Mouse (Mus musculus) intestine, embryonic 16.5 days (tissue): ENCODE data around the gene Uqcc3. TPM values are rescaled to one million over a fixed set of nuclear protein-coding genes. Genes with fewer than 3 reads are reported as not detected.

Experiments
- ATAC-seq: fragments of 200-750 bp; cut with Nextera tagmentation; 2 replicates; pipeline ENCODE4 v1.8.0; 2017; ENCODE audit warnings: moderate TSS enrichment, moderate library complexity
- H3K27ac ChIP-seq: fragments of 300-500 bp; sonication (generic); 2 replicates; pipeline ENCODE4 v1.5.1; 2014; ENCODE audit warnings: mild to moderate bottlenecking, low read length
- H3K27me3 ChIP-seq: fragments of 300-500 bp; sonication (generic); replicated peaks from 2 replicates; pipeline ENCODE4 v1.6.1; 2014; ENCODE audit warnings: low read length, control low read depth, mixed read lengths; ENCODE audit not compliant: control insufficient read depth, insufficient read depth
- H3K36me3 ChIP-seq: fragments of 300-500 bp; sonication (generic); 2 replicates; pipeline ENCODE4 v1.6.1; 2014; ENCODE audit warnings: low read length, control low read depth; ENCODE audit not compliant: control insufficient read depth, insufficient read depth
- H3K4me1 ChIP-seq: fragments of 300-500 bp; sonication (generic); 2 replicates; pipeline ENCODE4 v1.6.1; 2014; ENCODE audit warnings: low read length, control low read depth, mixed read lengths; ENCODE audit not compliant: control insufficient read depth, insufficient read depth
- H3K4me2 ChIP-seq: fragments of 300-500 bp; sonication (generic); 2 replicates; pipeline ENCODE4 v1.6.1; 2014; ENCODE audit warnings: low read depth, low read length, control low read depth
- H3K4me3 ChIP-seq: fragments of 300-500 bp; sonication (generic); 2 replicates; pipeline ENCODE4 v1.5.1; 2014; ENCODE audit warnings: mild to moderate bottlenecking, low read length
- H3K9ac ChIP-seq: fragments of 300-500 bp; sonication (generic); 2 replicates; pipeline ENCODE4 v1.6.1; 2014; ENCODE audit warnings: low read depth, low read length
- H3K9me3 ChIP-seq: fragments of 300-500 bp; sonication (generic); 2 replicates; pipeline ENCODE4 v1.6.1; 2016; ENCODE audit warnings: low read length, control low read depth; ENCODE audit not compliant: control insufficient read depth
- whole genome bisulfite sequencing: fragments of 180-500 bp; shearing (Covaris S2); extraction: QIAGEN DNeasy Blood & Tissue Kit; methylation state at CpG from one replicate; pipeline ENCODE4 v1.1.7; 2014; 5-methylcytosine and 5-hydroxymethylcytosine counted together
- polyA plus RNA-seq: library from polyadenylated mRNA; unstranded; fragments of >200 nt; fragmentation: Nextera tagmentation; extraction: Ambion mirVana; gene quantifications from 2 replicates; pipeline ENCODE4 v1.2.1, GENCODE M21; 2015

Uqcc3 gene
- polyA plus RNA-seq = 60.7 and 61.2 TPM in 2 replicates

DNA sequence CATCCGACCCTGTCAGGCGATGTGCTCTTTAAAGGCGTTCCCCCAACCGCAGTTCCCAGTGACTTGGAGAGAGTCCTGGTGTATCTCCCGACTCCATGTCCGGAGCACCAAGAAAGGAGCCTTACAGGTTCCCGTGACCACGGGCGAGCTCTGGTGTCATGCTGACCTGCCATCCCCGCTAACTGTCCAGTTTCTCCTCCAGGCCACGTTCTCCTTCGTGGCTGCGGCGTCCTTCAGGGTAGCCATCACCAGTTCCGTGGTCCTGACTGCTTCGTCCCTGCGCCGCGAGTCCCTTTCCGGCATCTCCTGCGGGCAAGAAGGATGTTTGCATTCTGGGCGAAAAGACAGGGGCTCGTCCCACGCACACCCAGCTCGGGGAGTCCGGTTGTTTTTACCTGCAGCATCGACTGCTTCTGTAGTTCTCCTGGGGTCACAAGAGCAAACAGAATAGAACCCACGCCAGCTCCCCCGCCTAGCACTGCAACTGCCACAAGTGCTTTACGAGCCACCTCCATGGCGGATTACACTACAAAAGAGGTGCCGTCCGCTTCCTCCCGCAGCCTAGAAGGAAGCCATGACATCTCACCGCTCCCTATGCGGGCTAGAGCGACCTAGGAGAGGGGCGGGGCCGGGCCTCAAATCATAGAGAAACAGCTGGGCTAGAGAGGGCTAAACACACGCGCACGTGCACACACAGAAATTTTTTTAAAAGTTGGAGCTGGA lies at the start of gene Uqcc3:
Gene Uqcc3, minus strand, starts transcription at position 613 of the 723 bp plus-strand sequence.
- WGBS = under 1% methylated on average over 42 of the region's 42 CpGs
- ATAC-seq = peak; percentile 98
- no peaks in the 10 kb centered on the region for H3K9me3 ChIP-seq
- H3K36me3 ChIP-seq = peaks cover 3% of the 10 kb centered on the region; the same call in 1 of the 2 replicates
- H3K4me2 ChIP-seq = peak within 1 kb of the TSS; percentile 85
- peak within 1 kb of the TSS; percentile 89 for H3K9ac ChIP-seq
- H3K4me3 ChIP-seq = peak within 1 kb of the TSS; percentile 85
- H3K27ac ChIP-seq = peak within 1 kb of the TSS; percentile 86
- H3K4me1 ChIP-seq = peaks cover 5% of the 10 kb centered on the region
- no peaks in the 10 kb centered on the region for H3K27me3 ChIP-seq

DNA sequence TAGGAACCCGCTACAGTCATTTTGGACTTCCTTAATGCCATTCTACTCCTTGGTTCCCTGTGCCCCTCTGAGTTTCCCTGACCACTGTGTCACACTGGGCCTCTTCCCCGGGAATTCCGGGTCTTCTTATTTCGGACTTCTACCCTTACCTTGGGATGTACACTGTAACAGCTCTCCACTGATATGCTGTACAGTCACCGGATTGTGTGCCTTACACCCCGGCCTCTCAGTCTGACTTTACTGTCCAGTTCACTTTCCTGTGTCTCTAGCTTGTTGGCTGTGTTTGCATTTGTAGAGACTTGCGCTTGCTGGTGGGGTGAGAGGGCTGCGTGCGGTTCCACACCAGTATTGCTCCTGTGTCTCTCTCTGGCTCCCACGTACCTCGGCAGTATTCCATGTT lies 49.4 kb upstream of the Uqcc3 start:
- peak overlapping the region; percentile 92 for H3K9ac ChIP-seq
- H3K27me3 ChIP-seq = no peaks in the 10 kb centered on the region
- H3K9me3 ChIP-seq = no peaks in the 10 kb centered on the region
- peak overlapping the region; percentile 85 for H3K4me3 ChIP-seq
- peaks cover 16% of the 10 kb centered on the region for H3K4me1 ChIP-seq
- whole genome bisulfite sequencing = 8% methylated on average over 11 of the region's 11 CpGs
- peak overlapping the region; percentile 84 for H3K4me2 ChIP-seq
- peaks cover 18% of the 10 kb centered on the region for H3K36me3 ChIP-seq
- peak overlapping the region; percentile 78 for H3K27ac ChIP-seq
- ATAC-seq = peak; percentile 26

DNA sequence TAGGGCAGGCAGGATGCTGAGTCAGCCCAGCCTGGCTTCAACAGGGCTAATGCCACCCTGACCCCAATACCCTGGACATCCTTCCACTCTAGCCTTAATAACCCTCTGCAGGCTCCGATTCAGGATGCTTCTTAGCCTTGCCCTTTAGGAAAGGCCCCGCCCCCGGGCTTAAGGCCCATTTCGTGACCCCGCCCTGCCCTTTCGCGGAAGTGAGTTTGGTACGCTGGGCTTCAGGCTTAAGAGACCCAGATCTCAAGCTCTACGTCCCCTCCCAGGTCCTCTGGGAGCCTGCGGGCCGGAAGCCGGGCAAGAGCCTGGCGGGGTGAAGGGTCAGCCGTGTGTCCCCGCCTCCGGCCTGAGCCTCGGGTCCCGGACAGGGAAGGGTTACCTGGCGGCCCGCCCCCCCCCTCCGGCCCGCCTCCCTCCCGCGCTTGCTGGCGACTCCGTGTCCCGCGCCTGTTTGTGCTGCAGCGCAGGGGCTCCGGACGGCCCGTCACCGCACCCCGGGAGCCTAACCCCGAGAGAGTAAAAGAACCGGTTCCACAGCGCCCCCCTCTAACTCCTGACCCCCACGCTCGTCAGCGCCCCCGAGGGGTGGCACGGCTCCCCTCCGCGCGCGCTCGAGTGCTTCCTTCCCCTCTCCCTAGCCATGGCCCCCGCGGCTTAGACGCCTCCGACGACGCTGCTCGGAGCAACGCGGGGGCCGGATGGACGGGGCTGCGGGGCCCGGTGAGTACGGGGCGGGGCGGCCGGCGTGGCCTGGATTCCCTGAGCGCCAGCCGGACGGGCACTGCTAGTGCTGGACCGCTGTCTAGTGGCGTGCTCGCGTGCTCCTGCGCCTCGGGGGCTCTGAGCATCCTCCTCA lies 48.7 kb upstream of the Uqcc3 start, which contains the start of the genes Rom1 and Eml3:
Gene Rom1, minus strand, starts transcription at position 133 of the 865 bp plus-strand sequence.
Gene Eml3, plus strand, starts transcription at position 329 of the 865 bp plus-strand sequence.
- Histone ChIP-seq H3K4me3 (peak within 1 kb of the TSS; percentile 85), H3K4me1 (peaks cover 16% of the 10 kb centered on the region), H3K4me2 (peak within 1 kb of the TSS; percentile 84), H3K27me3 (no peaks in the 10 kb centered on the region), H3K9me3 (no peaks in the 10 kb centered on the region), H3K27ac (peak within 1 kb of the TSS; percentile 78), H3K9ac (peak within 1 kb of the TSS; percentile 92), H3K36me3 (peaks cover 14% of the 10 kb centered on the region)
- peak; percentile 87 for ATAC-seq
- WGBS = under 1% methylated on average over 70 of the region's 74 CpGs

DNA sequence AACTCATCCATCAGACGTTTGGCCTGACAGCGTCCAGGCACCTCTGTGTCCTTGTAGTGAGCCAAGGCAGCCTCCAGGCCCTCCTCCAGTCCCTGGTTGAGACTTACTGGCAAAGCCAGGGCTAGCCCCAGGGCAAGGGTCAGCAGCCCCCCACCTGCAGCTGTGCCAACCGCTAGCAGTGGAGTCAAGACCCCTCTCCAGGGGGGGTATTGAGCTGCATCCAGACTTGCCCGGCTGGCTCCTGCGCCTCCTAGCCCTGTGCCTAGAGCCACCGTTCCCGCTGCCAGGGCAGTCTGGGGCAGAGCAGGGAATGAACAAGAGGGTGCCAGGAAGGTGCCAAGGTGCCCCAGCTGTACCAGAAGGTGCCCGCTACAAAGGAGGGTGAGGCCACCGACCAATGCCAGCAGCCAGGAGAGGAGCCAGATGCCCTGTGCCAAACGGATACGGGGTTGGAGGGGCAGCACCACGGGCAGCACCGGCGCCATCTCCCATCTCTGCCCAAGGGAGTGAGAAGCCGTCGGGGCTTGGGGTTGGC lies 48.0 kb upstream of the Uqcc3 start:
- no peaks in the 10 kb centered on the region for H3K9me3 ChIP-seq
- H3K4me1 ChIP-seq = peaks cover 16% of the 10 kb centered on the region
- H3K27me3 ChIP-seq = no peaks in the 10 kb centered on the region
- WGBS = 25% methylated on average over 16 of the region's 16 CpGs
- peak overlapping the region; percentile 84 for H3K4me2 ChIP-seq
- H3K27ac ChIP-seq = peak overlapping the region; percentile 78
- ATAC-seq = peak; percentile 27
- peak overlapping the region; percentile 92 for H3K9ac ChIP-seq
- H3K4me3 ChIP-seq = peak overlapping the region; percentile 85
- peaks cover 9% of the 10 kb centered on the region for H3K36me3 ChIP-seq

DNA sequence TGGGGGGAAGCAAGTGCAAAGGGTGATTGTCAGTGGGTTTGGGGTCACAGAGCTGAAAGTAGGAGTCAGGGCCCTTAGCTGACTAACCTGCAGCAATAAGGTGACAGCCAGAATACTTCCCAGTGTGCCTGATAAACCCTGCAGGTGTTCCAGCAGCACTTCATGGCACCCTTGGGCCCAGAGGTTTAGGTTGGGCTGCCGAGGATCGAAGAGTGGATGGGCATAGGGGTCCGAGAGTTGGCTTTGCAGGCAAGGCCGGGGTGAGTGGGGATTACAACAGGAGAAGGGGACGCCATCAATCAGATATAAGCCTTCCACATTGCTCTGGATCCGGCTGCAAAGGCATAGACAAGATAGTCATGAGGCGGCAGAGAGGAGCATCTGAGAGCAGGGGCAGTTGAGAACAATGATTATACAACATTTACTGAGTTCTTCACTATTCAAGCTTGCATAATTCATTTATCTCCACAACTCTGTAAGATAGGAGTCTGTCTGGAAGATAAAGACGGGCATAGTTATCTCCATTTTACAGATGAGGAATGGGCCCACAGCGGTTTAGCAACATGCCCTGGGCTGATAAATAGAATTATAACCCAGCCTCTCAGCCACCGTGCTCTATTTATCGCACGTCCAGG lies 47.3 kb upstream of the Uqcc3 start:
- Histone ChIP-seq H3K4me1 (peaks cover 16% of the 10 kb centered on the region), H3K9ac (no peak overlapping the region), H3K4me3 (no peak overlapping the region), H3K27ac (no peak overlapping the region), H3K27me3 (no peaks in the 10 kb centered on the region), H3K36me3 (peaks cover 7% of the 10 kb centered on the region), H3K9me3 (no peaks in the 10 kb centered on the region), H3K4me2 (no peak overlapping the region)
- WGBS = 81% methylated on average over 12 of the region's 12 CpGs
- ATAC-seq = no peak

DNA sequence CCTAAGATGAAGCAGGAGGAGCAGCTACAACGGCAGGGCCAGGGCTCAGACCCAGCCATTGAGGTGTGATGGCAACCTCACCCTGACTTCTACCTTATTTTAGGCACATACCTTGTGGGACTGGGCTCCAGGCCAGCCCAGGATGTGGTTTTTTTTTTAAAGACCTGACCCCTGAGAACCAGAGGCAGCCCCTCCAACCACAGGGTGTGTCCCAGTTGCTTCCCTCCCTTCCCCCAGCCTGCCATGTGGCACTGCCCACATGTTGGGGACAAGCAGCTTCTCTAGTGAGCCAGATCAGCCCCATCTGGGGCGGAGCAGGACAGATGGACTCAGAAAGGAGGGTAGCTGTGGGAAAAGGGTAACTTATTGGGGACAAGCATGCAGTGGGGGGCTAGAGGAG lies 46.0 kb upstream of the Uqcc3 start:
- H3K27ac ChIP-seq = no peak overlapping the region
- ATAC-seq = no peak
- no peaks in the 10 kb centered on the region for H3K27me3 ChIP-seq
- WGBS = 93% methylated on average over 2 of the region's 2 CpGs
- H3K36me3 ChIP-seq = peaks cover 7% of the 10 kb centered on the region
- no peak overlapping the region for H3K4me2 ChIP-seq
- no peaks in the 10 kb centered on the region for H3K9me3 ChIP-seq
- H3K4me3 ChIP-seq = no peak overlapping the region
- H3K4me1 ChIP-seq = peaks cover 18% of the 10 kb centered on the region
- H3K9ac ChIP-seq = no peak overlapping the region

DNA sequence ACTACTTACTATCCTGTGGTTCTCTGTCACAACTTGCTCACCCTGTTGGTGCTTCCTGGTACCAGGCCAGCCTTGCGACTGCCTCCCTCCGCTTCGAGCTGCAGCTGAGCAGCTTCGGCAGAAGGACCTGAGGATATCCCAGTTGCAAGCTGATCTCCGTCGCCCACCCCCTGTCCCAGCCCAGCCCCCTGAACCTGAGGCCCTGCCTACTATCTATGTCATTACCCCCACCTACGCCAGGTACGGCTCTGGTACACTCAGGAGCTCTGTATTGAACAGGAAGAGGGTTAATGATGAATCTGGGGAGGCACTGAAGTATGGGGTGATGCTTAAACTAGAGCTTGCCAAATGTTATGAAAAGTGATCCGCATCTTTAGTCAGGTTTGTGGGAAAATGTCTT lies 41.0 kb upstream of the Uqcc3 start:
- WGBS = 74% methylated on average over 9 of the region's 9 CpGs
- no peak overlapping the region for H3K27ac ChIP-seq
- H3K4me2 ChIP-seq = peak overlapping the region; percentile 35; the same call in 1 of the 2 replicates

DNA sequence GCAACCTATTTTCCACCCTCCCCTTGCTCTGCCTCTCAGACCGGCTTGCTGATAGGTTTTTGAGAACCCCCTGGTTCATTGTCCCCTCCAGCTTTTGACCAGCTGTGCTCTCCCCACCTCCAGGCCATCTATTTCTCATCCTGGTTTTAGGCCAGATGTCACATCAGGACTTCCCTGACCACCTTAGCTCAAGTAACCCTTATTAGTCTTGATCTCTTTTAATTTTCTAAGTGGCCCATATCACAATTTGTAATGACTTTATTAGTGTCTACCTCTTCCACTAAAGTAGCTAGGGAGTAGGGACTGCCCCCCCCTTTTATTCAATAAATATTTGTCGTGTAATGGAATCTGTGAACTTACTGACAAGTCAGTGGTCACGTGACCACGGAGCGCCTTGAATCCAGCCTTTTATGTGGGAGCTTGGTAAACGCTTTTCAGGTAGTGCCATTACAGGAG lies 40.1 kb upstream of the Uqcc3 start:
- Histone ChIP-seq H3K4me2 (peak overlapping the region; percentile 75), H3K9me3 (no peaks in the 10 kb centered on the region), H3K4me1 (peaks cover 10% of the 10 kb centered on the region; the same call in 1 of the 2 replicates), H3K36me3 (no peaks in the 10 kb centered on the region; the same call in 1 of the 2 replicates), H3K27me3 (no peaks in the 10 kb centered on the region), H3K27ac (peak overlapping the region; percentile 96), H3K9ac (peak overlapping the region; percentile 86), H3K4me3 (peak overlapping the region; percentile 83)
- WGBS = 2% methylated on average over 6 of the region's 6 CpGs
- peak; percentile 11; the same call in 1 of the 2 replicates for ATAC-seq

More for the DNA sequence above, 41.0 kb upstream of the Uqcc3 start:
- H3K4me1 ChIP-seq = peaks cover 10% of the 10 kb centered on the region; the same call in 1 of the 2 replicates
- H3K27me3 ChIP-seq = no peaks in the 10 kb centered on the region
- H3K36me3 ChIP-seq = peaks cover 3% of the 10 kb centered on the region
- H3K9ac ChIP-seq = peak overlapping the region; percentile 43; the same call in 1 of the 2 replicates
- ATAC-seq = no peak
- no peaks in the 10 kb centered on the region for H3K9me3 ChIP-seq
- H3K4me3 ChIP-seq = no peak overlapping the region
